Mouse (Mus musculus): ENCODE data around the gene Dusp27. TPM values are rescaled to one million over a fixed set of nuclear protein-coding genes. Genes with fewer than 3 reads are reported as not detected.

Gene Dusp27
- polyA plus RNA-seq, 1 experiment: 0.30 TPM

Other genes with a start within 250 kb of the Dusp27 start
- 9.2 TPM in 2 replicates for gene Pou2f1, start 125.2 kb downstream of the Dusp27 start, polyA plus RNA-seq (2012; rRNA removed)
- gene Gpa33, start 2.3 kb upstream of the Dusp27 start, polyA plus RNA-seq (2012; rRNA removed): 0.06 TPM in 1 of 2 replicates, not detected in the other
- 0.12 TPM in 1 of 2 replicates, not detected in the other for gene Mael, start 110.8 kb upstream of the Dusp27 start, polyA plus RNA-seq (2012; rRNA removed)
- 35.0 and 37.6 TPM in 2 replicates for gene Ildr2, start 126.2 kb upstream of the Dusp27 start, polyA plus RNA-seq (2012; rRNA removed)

All from frontal cortex, adult 2 months (tissue).